8 mouse cellular contexts compared by ENCODE assay signal in genomic region chr14:32597232-32598231, GRCm38 (mm10). TPM values are rescaled to one million over a fixed set of nuclear protein-coding genes. Genes with fewer than 3 reads are reported as not detected.
DNase-seq lines count a peak whose midpoint lies in the region; ATAC-seq and TF ChIP-seq lines count a peak whose summit lies in the region.

No protein-coding gene starts in this region.

- ATAC-seq in forebrain, embryonic 13.5 days, result peak; percentile 43
- ATAC-seq in hindbrain, embryonic 12.5 days (ENCODE audit: low FRiP score), result peak; percentile 38; the same call in 1 of the 2 replicates
- ATAC-seq in limb, embryonic 11.5 days (ENCODE audit: insufficient number of reproducible peaks, low FRiP score, low TSS enrichment, low read depth), result 0 out of 2 replicates have a peak, but pooled peaks have one; percentile 44
- peak; percentile 44; the same call in 1 of the 2 replicates for ATAC-seq in midbrain, embryonic 13.5 days
- ATAC-seq in erythroid progenitor cell, adult 5-6 weeks (replicated peaks; ENCODE audit: low FRiP score, poor library complexity, severe bottlenecking), result no peak

- H3K79me2 ChIP-seq in CH12.LX (replicated peaks; ENCODE audit: control insufficient read depth, extremely low read depth, insufficient read depth, poor library complexity, severe bottlenecking), result no peaks in the 10 kb centered on the region

- no peaks in the 10 kb centered on the region for H3K4me1 ChIP-seq in CH12.LX (ENCODE audit: control insufficient read depth in 1 of 2, insufficient read depth in 2 of 2)
- H3K4me1 ChIP-seq in forebrain, embryonic 13.5 days, result peaks cover 29% of the 10 kb centered on the region
- peaks cover 22% of the 10 kb centered on the region for H3K4me1 ChIP-seq in hindbrain, embryonic 12.5 days
- peaks cover 3% of the 10 kb centered on the region; the same call in 1 of the 2 replicates for H3K4me1 ChIP-seq in limb, embryonic 11.5 days (ENCODE audit: control insufficient read depth, insufficient read depth, low read length)
- peaks cover 36% of the 10 kb centered on the region for H3K4me1 ChIP-seq in midbrain, embryonic 13.5 days (replicated peaks)

- TF ChIP-seq CTCF in CH12.LX (conservative IDR thresholded peaks at IDR 0.05 in 1 of 2, IDR thresholded peaks at IDR 0.05 in 1 of 2; ENCODE audit: low read depth in 2 of 2, low read length in 2 of 2), result no peak

- no peak overlapping the region for H3K27ac ChIP-seq in CH12.LX (ENCODE audit: insufficient read depth, low read depth)
- H3K27ac ChIP-seq in forebrain, embryonic 13.5 days, result no peak overlapping the region
- no peak overlapping the region for H3K27ac ChIP-seq in hindbrain, embryonic 12.5 days
- no peak overlapping the region for H3K27ac ChIP-seq in limb, embryonic 11.5 days (replicated peaks; ENCODE audit: low read depth, low read length)
- no peak overlapping the region for H3K27ac ChIP-seq in midbrain, embryonic 13.5 days

- no peak overlapping the region for H3K9ac ChIP-seq in CH12.LX (ENCODE audit: insufficient read depth, low read depth)
- peak overlapping the region; percentile 34; the same call in 1 of the 2 replicates for H3K9ac ChIP-seq in forebrain, embryonic 13.5 days
- H3K9ac ChIP-seq in hindbrain, embryonic 12.5 days, result peak overlapping the region; percentile 47
- H3K9ac ChIP-seq in limb, embryonic 11.5 days (ENCODE audit: low read length), result no peak overlapping the region
- H3K9ac ChIP-seq in midbrain, embryonic 13.5 days (replicated peaks), result peak overlapping the region; percentile 52; the same call in 1 of the 2 replicates

- dilution Hi-C loops in CH12.LX (cut with MboI; ENCODE audit: extremely low pct_ligation_motif_present, extremely low pct_unique_long_range_greater_than_20kb, low sequenced_read_pairs), result no loop called here

- no peak for TF ChIP-seq RAD21 in CH12.LX (IDR thresholded peaks at IDR 0.05; ENCODE audit: low read depth, low read length)

- peaks cover 18% of the 10 kb centered on the region for H3K27me3 ChIP-seq in CH12.LX (replicated peaks)
- H3K27me3 ChIP-seq in forebrain, embryonic 13.5 days, result peaks cover 95% of the 10 kb centered on the region
- H3K27me3 ChIP-seq in hindbrain, embryonic 12.5 days, result peaks cover 93% of the 10 kb centered on the region
- H3K27me3 ChIP-seq in limb, embryonic 11.5 days (ENCODE audit: control insufficient read depth, insufficient read depth, low read length), result peaks cover 69% of the 10 kb centered on the region
- peaks cover 100% of the 10 kb centered on the region for H3K27me3 ChIP-seq in midbrain, embryonic 13.5 days

- DNase-seq in CH12.LX (ENCODE audit: extremely low read depth) (peak; percentile 13), ZHBTc4 (ENCODE audit: low read depth, low spot score) (peak; percentile 82)
- peak; percentile 95 for DNase-seq in limb, embryonic 11.5 days (ENCODE audit: low spot score)
- peak; percentile 19 to 25 for DNase-seq in spleen, postnatal 36 days (ENCODE audit: low spot score in 2 of 2)

- TF ChIP-seq POLR2A in CH12.LX (IDR thresholded peaks at IDR 0.05; ENCODE audit: low read depth, low read length), result no peak

- TF ChIP-seq EP300 in CH12.LX (IDR thresholded peaks at IDR 0.05; ENCODE audit: low read length), result no peak

- in situ Hi-C loops in CH12.LX (cut with MboI; ENCODE audit: low pct_ligation_motif_present, low pct_unique_long_range_greater_than_20kb, low sequenced_read_pairs), result no loop called here

- no peak overlapping the region for H3K4me3 ChIP-seq in CH12.LX (replicated peaks in 1 of 3; ENCODE audit: low read depth in 2 of 3, low read length in 2 of 3, poor library complexity in 1 of 3)
- peak overlapping the region; percentile 30 for H3K4me3 ChIP-seq in forebrain, embryonic 13.5 days
- H3K4me3 ChIP-seq in hindbrain, embryonic 12.5 days, result peak overlapping the region; percentile 31
- peak overlapping the region; percentile 5; the same call in 1 of the 2 replicates for H3K4me3 ChIP-seq in limb, embryonic 11.5 days (ENCODE audit: low read depth, low read length)
- peak overlapping the region; percentile 35 for H3K4me3 ChIP-seq in midbrain, embryonic 13.5 days (replicated peaks)

- no peaks in the 10 kb centered on the region for H3K36me3 ChIP-seq in CH12.LX (replicated peaks in 1 of 2; ENCODE audit: control insufficient read depth in 1 of 2, insufficient read depth in 1 of 2, low read length in 1 of 2)
- no peaks in the 10 kb centered on the region for H3K36me3 ChIP-seq in forebrain, embryonic 13.5 days (ENCODE audit: poor library complexity, severe bottlenecking)
- H3K36me3 ChIP-seq in hindbrain, embryonic 12.5 days, result no peaks in the 10 kb centered on the region
- H3K36me3 ChIP-seq in limb, embryonic 11.5 days (ENCODE audit: control insufficient read depth, insufficient read depth, low read length), result no peaks in the 10 kb centered on the region
- H3K36me3 ChIP-seq in midbrain, embryonic 13.5 days, result no peaks in the 10 kb centered on the region

- WGBS in forebrain, embryonic 13.5 days, result under 1% methylated on average over 78 of the region's 78 CpGs
- WGBS in hindbrain, embryonic 12.5 days, result under 1% methylated on average over 75 of the region's 78 CpGs
- under 1% methylated on average over 78 of the region's 78 CpGs for WGBS in limb, embryonic 11.5 days
- WGBS in midbrain, embryonic 13.5 days, result under 1% methylated on average over 77 of the region's 78 CpGs

- H3K9me3 ChIP-seq in CH12.LX (replicated peaks; ENCODE audit: low read length), result peaks cover 11% of the 10 kb centered on the region
- H3K9me3 ChIP-seq in forebrain, embryonic 13.5 days (replicated peaks), result no peaks in the 10 kb centered on the region
- no peaks in the 10 kb centered on the region for H3K9me3 ChIP-seq in hindbrain, embryonic 12.5 days (replicated peaks)
- no peaks in the 10 kb centered on the region for H3K9me3 ChIP-seq in limb, embryonic 11.5 days (ENCODE audit: control insufficient read depth, low read length)
- H3K9me3 ChIP-seq in midbrain, embryonic 13.5 days, result no peaks in the 10 kb centered on the region

- H3K4me2 ChIP-seq in CH12.LX (ENCODE audit: insufficient read depth, low read depth, poor library complexity, severe bottlenecking), result no peak overlapping the region
- peak overlapping the region; percentile 56 for H3K4me2 ChIP-seq in forebrain, embryonic 13.5 days
- peak overlapping the region; percentile 50 for H3K4me2 ChIP-seq in hindbrain, embryonic 12.5 days (replicated peaks)
- H3K4me2 ChIP-seq in limb, embryonic 11.5 days (ENCODE audit: low read depth, severe bottlenecking), result peak overlapping the region; percentile 21; the same call in 1 of the 2 replicates
- peak overlapping the region; percentile 58 for H3K4me2 ChIP-seq in midbrain, embryonic 13.5 days (replicated peaks)

TF ChIP-seq in CH12.LX, 34 proteins besides CTCF, POLR2A, EP300 and RAD21:
- TF ChIP-seq MAZ (IDR thresholded peaks at IDR 0.05; ENCODE audit: low read depth, low read length) (no peak), SIN3A (IDR thresholded peaks at IDR 0.05; ENCODE audit: low read length) (no peak), ZNF384 (IDR thresholded peaks at IDR 0.05; ENCODE audit: low read depth, low read length) (no peak), RCOR1 (conservative IDR thresholded peaks at IDR 0.05; ENCODE audit: low read depth, low read length) (no peak)

RNA-seq across cellular contexts. Expression of gene Prrxl1, which starts 1.7 kb away (rescaled TPM):
- total RNA-seq in CH12.LX (2012; rRNA removed) (0.04 TPM in 1 of 2 replicates, not detected in the other), CH12.LX (2014; rRNA removed) (not detected in 2 replicates)
- not detected in 2 replicates for polyA plus RNA-seq in CH12.LX (2012; ENCODE audit: insufficient read length, low read depth)
- polyA plus RNA-seq in forebrain, embryonic 13.5 days (2015; fragmentation: Nextera tagmentation; extraction: Ambion mirVana), result 0.22 and 0.54 TPM in 2 replicates
- polyA plus RNA-seq in hindbrain, embryonic 12.5 days (2016; fragmentation: Nextera tagmentation; extraction: Ambion mirVana), result 19.0 and 28.3 TPM in 2 replicates
- polyA plus RNA-seq in limb, embryonic 11.5 days (2014; fragmentation: Nextera tagmentation; extraction: Ambion mirVana), result 0.16 TPM in 1 of 2 replicates, not detected in the other
- polyA plus RNA-seq in midbrain, embryonic 13.5 days (2015; fragmentation: Nextera tagmentation; extraction: Ambion mirVana), result 5.7 TPM in 2 replicates
- total RNA-seq in erythroid progenitor cell, adult 5-6 weeks (2015; ENCODE audit: low replicate concordance), result not detected in 2 replicates
- not detected in 2 replicates for total RNA-seq in erythroid progenitor cell, adult 5-6 weeks (2017; ENCODE audit: low replicate concordance)

Comparison
In these comparisons a context has a peak if more than half of its experiments do, and no peak if none do; other contexts are left out.
1. DNase-seq: peak in every context shown above with its lines; median percentile 95 in limb, embryonic 11.5 days; 82 in ZHBTc4; 22 in spleen, postnatal 36 days; 13 in CH12.LX.
2. H3K4me3 ChIP-seq: peak in forebrain, embryonic 13.5 days (single experiment), hindbrain, embryonic 12.5 days (single experiment), limb, embryonic 11.5 days (single experiment) and midbrain, embryonic 13.5 days (single experiment); none in CH12.LX (0 of 3).
3. H3K9ac ChIP-seq: peak in forebrain, embryonic 13.5 days (single experiment), hindbrain, embryonic 12.5 days (single experiment) and midbrain, embryonic 13.5 days (single experiment); none in CH12.LX (single experiment) and limb, embryonic 11.5 days (single experiment).